Mouse (Mus musculus) adrenal gland, adult 2 months (tissue): ENCODE measurements around the gene Nek3. TPM values are rescaled to one million over a fixed set of nuclear protein-coding genes. Genes with fewer than 3 reads are reported as not detected.
"Not testable (repeated sequence)": the region's sequence is repeated elsewhere in the genome, so short reads cannot be mapped to it uniquely, and the experiment has no call there.

Experiments
- DNase-seq: peaks from one replicate; pipeline ENCODE4 v3.0.0; 2021
- polyA plus RNA-seq: library from polyadenylated mRNA; depleted of rRNA; stranded (reverse); fragments of >200 nt; gene quantifications from 2 replicates; pipeline ENCODE4 v1.2.3, GENCODE M21; 2012; rRNA removed
- total RNA-seq, 2 experiments: library from RNA; stranded (reverse); gene quantifications; 2 replicates each; pipeline ENCODE4 v1.2.3; 2021

Gene Nek3
- total and polyA plus RNA-seq, 3 experiments: 0.65 to 5.6 (median 5.3) TPM

GRCm38 (mm10) chr8:22143764-22144491, 22.3 kb downstream of the Nek3 start:
- DNase-seq: no peak

GRCm38 (mm10) chr8:22142592-22142991, 23.6 kb downstream of the Nek3 start:
- peak; percentile 54 for DNase-seq

- peak; percentile 74 for DNase-seq
Measured at GRCm38 (mm10) chr8:22141836-22142385, 24.3 kb downstream of the Nek3 start.

GRCm38 (mm10) chr8:22136462-22136861, 29.8 kb downstream of the Nek3 start:
- DNase-seq: not testable (repeated sequence)

- DNase-seq: peak; percentile 69
Measured at GRCm38 (mm10) chr8:22134750-22135135, 31.5 kb downstream of the Nek3 start.

GRCm38 (mm10) chr8:22134078-22134749, 32.0 kb downstream of the Nek3 start:
- DNase-seq: no peak

GRCm38 (mm10) chr8:22132062-22132461, 34.2 kb downstream of the Nek3 start:
- no peak for DNase-seq

- DNase-seq: peak; percentile 75
Measured at GRCm38 (mm10) chr8:22124220-22125152, 41.7 kb downstream of the Nek3 start, which contains the start of gene Nek5. Gene Nek5, minus strand, starts transcription at chr8:22125053.

GRCm38 (mm10) chr8:22107020-22107419, 59.2 kb downstream of the Nek3 start:
- DNase-seq: no peak

GRCm38 (mm10) chr8:22091568-22091967, 74.7 kb downstream of the Nek3 start:
- no peak for DNase-seq

GRCm38 (mm10) chr8:22089226-22089625, 77.0 kb downstream of the Nek3 start:
- DNase-seq: no peak

- no peak for DNase-seq
Measured at GRCm38 (mm10) chr8:22079313-22080007, 86.8 kb downstream of the Nek3 start.

Other genes starting within 250 kb of the Nek3 start
- gene Defb15, start 233.7 kb downstream of the Nek3 start, total RNA-seq: not detected
- gene Defb15, start 233.7 kb downstream of the Nek3 start, polyA plus RNA-seq: not detected in 2 replicates
- not detected for gene Defb35, start 228.1 kb downstream of the Nek3 start, total RNA-seq
- gene Defb35, start 228.1 kb downstream of the Nek3 start, polyA plus RNA-seq: not detected in 2 replicates
- gene Defb13, start 219.7 kb downstream of the Nek3 start, total RNA-seq: not detected
- not detected in 2 replicates for gene Defb13, start 219.7 kb downstream of the Nek3 start, polyA plus RNA-seq
- not detected for gene Fam90a1a, start 207.7 kb downstream of the Nek3 start, total RNA-seq
- not detected in 2 replicates for gene Fam90a1a, start 207.7 kb downstream of the Nek3 start, polyA plus RNA-seq
- not detected for gene Ccdc70, start 196.7 kb downstream of the Nek3 start, total RNA-seq
- gene Ccdc70, start 196.7 kb downstream of the Nek3 start, polyA plus RNA-seq: not detected in 2 replicates
- 1 to 10 TPM in 1 of 2 experiments, under 1 TPM in 1; 0.81 to 1.2 TPM for gene Atp7b, start 106.1 kb downstream of the Nek3 start, total RNA-seq
- 0.08 and 0.09 TPM in 2 replicates for gene Atp7b, start 106.1 kb downstream of the Nek3 start, polyA plus RNA-seq
- 10 to 100 TPM; 36.3 to 36.7 TPM for gene Alg11, start 105.7 kb downstream of the Nek3 start, total RNA-seq
- gene Alg11, start 105.7 kb downstream of the Nek3 start, polyA plus RNA-seq: 0.95 and 1.3 TPM in 2 replicates
- gene Nek5, start 41.4 kb downstream of the Nek3 start, total RNA-seq: 10 to 100 TPM in 1 of 2 experiments, 1 to 10 TPM in 1; 3.1 to 11.1 TPM
- 0.95 and 1.7 TPM in 2 replicates for gene Nek5, start 41.4 kb downstream of the Nek3 start, polyA plus RNA-seq
- gene Ckap2, start 19.4 kb upstream of the Nek3 start, total RNA-seq: 1 to 10 TPM; 1.9 to 3.1 TPM
- gene Ckap2, start 19.4 kb upstream of the Nek3 start, polyA plus RNA-seq: 0.58 and 0.78 TPM in 2 replicates
- gene Vps36, start 26.4 kb upstream of the Nek3 start, total RNA-seq: 10 to 100 TPM; 29.9 to 36.2 TPM
- 5.2 and 5.7 TPM in 2 replicates for gene Vps36, start 26.4 kb upstream of the Nek3 start, polyA plus RNA-seq
- gene Thsd1, start 60.9 kb upstream of the Nek3 start, total RNA-seq: 1 to 10 TPM; 2.2 to 3.6 TPM
- 2.2 and 2.5 TPM in 2 replicates for gene Thsd1, start 60.9 kb upstream of the Nek3 start, polyA plus RNA-seq
- not detected for gene Tpte, start 117.0 kb upstream of the Nek3 start, total RNA-seq
- 0.04 TPM in 1 of 2 replicates, not detected in the other for gene Tpte, start 117.0 kb upstream of the Nek3 start, polyA plus RNA-seq
- 10 to 100 TPM; 11.8 to 15.7 TPM for gene Slc25a15, start 232.2 kb upstream of the Nek3 start, total RNA-seq
- 4.1 and 6.2 TPM in 2 replicates for gene Slc25a15, start 232.2 kb upstream of the Nek3 start, polyA plus RNA-seq
- gene Mrps31, start 244.9 kb upstream of the Nek3 start, total RNA-seq: 10 to 100 TPM; 35.9 to 51.0 TPM
- gene Mrps31, start 244.9 kb upstream of the Nek3 start, polyA plus RNA-seq: 2.1 and 3.3 TPM in 2 replicates